ENCODE assay signal across 8 mouse cellular contexts in the genomic region with DNA sequence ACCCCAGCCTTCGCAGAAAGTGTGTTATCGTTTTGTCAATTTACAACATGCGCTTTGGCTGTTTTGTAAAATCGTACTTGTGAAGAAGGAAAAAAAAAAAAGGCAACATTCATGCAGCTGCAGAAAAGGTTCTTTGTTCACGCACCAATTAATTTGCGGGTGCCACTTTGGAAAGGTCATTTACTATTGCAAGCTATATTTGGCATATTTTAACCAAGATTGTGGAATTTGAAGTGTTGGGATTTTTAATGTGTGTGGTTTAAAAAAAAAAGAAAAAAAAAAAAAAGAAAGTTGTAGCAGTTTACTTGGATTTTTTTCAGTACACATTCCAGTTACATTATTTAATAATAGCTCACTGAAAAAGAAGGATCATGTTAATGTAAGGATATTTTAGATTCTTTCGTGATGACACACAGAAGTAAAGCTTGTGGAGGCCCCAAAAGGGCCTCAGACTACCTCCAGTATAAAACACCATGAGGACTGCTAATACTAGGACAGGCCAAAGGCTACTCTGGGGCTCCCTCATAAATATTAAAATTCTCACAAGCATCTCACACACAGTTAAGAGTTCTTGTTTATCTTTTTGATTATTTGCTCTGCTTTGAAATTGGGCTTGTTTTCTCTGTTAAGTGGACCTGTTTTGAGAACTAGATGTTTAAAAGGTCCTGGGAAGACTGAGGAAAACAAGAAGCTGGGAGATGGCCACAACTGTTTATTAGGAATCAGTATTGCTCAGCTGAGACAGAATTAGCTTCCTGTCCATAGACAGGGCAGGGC. TPM values are rescaled to one million over a fixed set of nuclear protein-coding genes. Genes with fewer than 3 reads are reported as not detected.
A peak's percentile ranks its signal among the peaks of the same experiment; 100 is the strongest.
DNase-seq lines count a peak whose midpoint lies in the region; ATAC-seq and TF ChIP-seq lines count a peak whose summit lies in the region.

No protein-coding gene starts in this region.

- intact Hi-C loops in left cerebral cortex, adult 2 months (cut with DNase I), result loop anchor here (5.0 kb wide), 1 partner anchor 153 kb away; the partner anchor contains the start of genes Arsk and Ttc37
- intact Hi-C loops in left cerebral cortex, postnatal 36 days (cut with DNase I), result no loop called here

- WGBS in embryonic facial prominence, embryonic 10.5 days, result 4% methylated on average over 7 of the region's 7 CpGs
- 4% methylated on average over 7 of the region's 7 CpGs for WGBS in intestine, embryonic 14.5 days
- WGBS in neural tube, embryonic 14.5 days, result 3% methylated on average over 7 of the region's 7 CpGs

- no peaks in the 10 kb centered on the region for H3K27me3 ChIP-seq in embryonic facial prominence, embryonic 10.5 days (replicated peaks; ENCODE audit: low read depth, poor library complexity, severe bottlenecking)
- H3K27me3 ChIP-seq in intestine, embryonic 14.5 days (replicated peaks; ENCODE audit: control insufficient read depth, insufficient read depth, low read length), result no peaks in the 10 kb centered on the region
- no peaks in the 10 kb centered on the region for H3K27me3 ChIP-seq in neural tube, embryonic 14.5 days (ENCODE audit: control insufficient read depth, insufficient read depth, low read length)

- H3K4me1 ChIP-seq in embryonic facial prominence, embryonic 10.5 days, result peaks cover 19% of the 10 kb centered on the region
- peaks cover 17% of the 10 kb centered on the region for H3K4me1 ChIP-seq in intestine, embryonic 14.5 days (replicated peaks; ENCODE audit: control insufficient read depth, insufficient read depth, low read length)
- H3K4me1 ChIP-seq in neural tube, embryonic 14.5 days (ENCODE audit: control insufficient read depth, insufficient read depth, low read length), result peaks cover 17% of the 10 kb centered on the region

- no peak; the same call in 1 of the 2 replicates for ATAC-seq in intestine, embryonic 14.5 days (replicated peaks; ENCODE audit: low FRiP score, low TSS enrichment, low read depth)
- no peak for ATAC-seq in neural tube, embryonic 14.5 days (ENCODE audit: low read depth)

- H3K4me3 ChIP-seq in left cerebral cortex, adult 2 months, result peak overlapping the region; percentile 91
- H3K4me3 ChIP-seq in embryonic facial prominence, embryonic 10.5 days, result peak overlapping the region; percentile 88
- peak overlapping the region; percentile 96 for H3K4me3 ChIP-seq in intestine, embryonic 14.5 days (ENCODE audit: low read depth, low read length)
- peak overlapping the region; percentile 83 for H3K4me3 ChIP-seq in neural tube, embryonic 14.5 days (ENCODE audit: low read depth, low read length)

- H3K27ac ChIP-seq in left cerebral cortex, adult 2 months, result peak overlapping the region; percentile 93
- H3K27ac ChIP-seq in embryonic facial prominence, embryonic 10.5 days (replicated peaks), result peak overlapping the region; percentile 100
- H3K27ac ChIP-seq in intestine, embryonic 14.5 days (ENCODE audit: low read depth), result peak overlapping the region; percentile 99
- peak overlapping the region; percentile 98 for H3K27ac ChIP-seq in neural tube, embryonic 14.5 days (ENCODE audit: low read depth, low read length)

- no peaks in the 10 kb centered on the region for H3K9me3 ChIP-seq in embryonic facial prominence, embryonic 10.5 days
- H3K9me3 ChIP-seq in intestine, embryonic 14.5 days (ENCODE audit: control insufficient read depth, low read length), result no peaks in the 10 kb centered on the region
- H3K9me3 ChIP-seq in neural tube, embryonic 14.5 days (ENCODE audit: control insufficient read depth, low read length), result no peaks in the 10 kb centered on the region

- DNase-seq in left cerebral cortex, adult 2 months (ENCODE audit: extremely low spot score in 1 of 2, low spot score in 2 of 2), result no peak
- DNase-seq in left cerebral cortex, postnatal 36 days (ENCODE audit: low spot score in 2 of 2), result no peak
- no peak for DNase-seq in embryonic facial prominence, embryonic 10.5 days (ENCODE audit: low spot score)
- no peak for DNase-seq in intestine, embryonic 14.5 days (ENCODE audit: low spot score)
- no peak for DNase-seq in gastrocnemius, adult 8-10 months (ENCODE audit: low spot score in 2 of 2)
- DNase-seq in layer of hippocampus, adult 8-10 months (ENCODE audit: low spot score in 2 of 2), result no peak
- no peak for DNase-seq in ovary, postnatal 36 days (ENCODE audit: low spot score)

- peak overlapping the region; percentile 97 for H3K9ac ChIP-seq in intestine, embryonic 14.5 days (ENCODE audit: low read length)
- H3K9ac ChIP-seq in neural tube, embryonic 14.5 days (replicated peaks; ENCODE audit: low read depth, low read length), result peak overlapping the region; percentile 95

- no peak for TF ChIP-seq CTCF in left cerebral cortex, adult 2 months (IDR thresholded peaks at IDR 0.05)

- H3K36me3 ChIP-seq in embryonic facial prominence, embryonic 10.5 days (replicated peaks), result peaks cover 21% of the 10 kb centered on the region
- peaks cover 5% of the 10 kb centered on the region for H3K36me3 ChIP-seq in intestine, embryonic 14.5 days (ENCODE audit: control insufficient read depth, insufficient read depth, low read length)
- no peaks in the 10 kb centered on the region for H3K36me3 ChIP-seq in neural tube, embryonic 14.5 days (ENCODE audit: control insufficient read depth, insufficient read depth, low read length)

- peak overlapping the region; percentile 65 for H3K4me2 ChIP-seq in intestine, embryonic 14.5 days (ENCODE audit: low read length)
- H3K4me2 ChIP-seq in neural tube, embryonic 14.5 days (ENCODE audit: low read depth, low read length), result peak overlapping the region; percentile 71

RNA-seq across cellular contexts. Expression of gene Rhobtb3, which starts 0.5 kb away (rescaled TPM):
- 10 to 100 TPM; 13.6 to 15.3 TPM for total RNA-seq in left cerebral cortex, adult 2 months (2021)
- 10 to 100 TPM; 15.0 to 16.0 TPM for total RNA-seq in left cerebral cortex, postnatal 36 days (2021)
- polyA plus RNA-seq in embryonic facial prominence, embryonic 10.5 days (2016; fragmentation: Nextera tagmentation; extraction: Ambion mirVana), result 52.1 and 52.7 TPM in 2 replicates
- 43.0 and 48.2 TPM in 2 replicates for polyA plus RNA-seq in intestine, embryonic 14.5 days (2014; fragmentation: Nextera tagmentation; extraction: Ambion mirVana)
- 29.3 and 32.2 TPM in 2 replicates for polyA plus RNA-seq in neural tube, embryonic 14.5 days (2014; fragmentation: Nextera tagmentation; extraction: Ambion mirVana)
- total RNA-seq in gastrocnemius, adult 8-10 months (2022), result 10 to 100 TPM; 18.7 to 21.6 (median 20.0) TPM
- total RNA-seq in layer of hippocampus, adult 8-10 months (2022), result 10 to 100 TPM; 16.1 to 18.6 (median 17.1) TPM

RNA-seq across cellular contexts. Expression of gene Spata9, which starts 22.7 kb away (rescaled TPM):
- total RNA-seq in left cerebral cortex, adult 2 months (2021), result not detected
- total RNA-seq in left cerebral cortex, postnatal 36 days (2021), result not detected
- 0.56 and 0.62 TPM in 2 replicates for polyA plus RNA-seq in embryonic facial prominence, embryonic 10.5 days (2016; fragmentation: Nextera tagmentation; extraction: Ambion mirVana)
- polyA plus RNA-seq in intestine, embryonic 14.5 days (2014; fragmentation: Nextera tagmentation; extraction: Ambion mirVana), result 0.34 and 0.35 TPM in 2 replicates
- 2.9 and 3.4 TPM in 2 replicates for polyA plus RNA-seq in neural tube, embryonic 14.5 days (2014; fragmentation: Nextera tagmentation; extraction: Ambion mirVana)
- not detected for total RNA-seq in gastrocnemius, adult 8-10 months (2022)
- total RNA-seq in layer of hippocampus, adult 8-10 months (2022), result not detected
